Mouse (Mus musculus): ENCODE results near the gene Prmt3. TPM values are rescaled to one million over a fixed set of nuclear protein-coding genes. Genes with fewer than 3 reads are reported as not detected.

The Prmt3 gene
- total RNA-seq, 2 experiments from 2014 or later = 47.5 to 49.2 TPM

GRCm38 (mm10) chr7:49847939-49848338, 69.8 kb downstream of the Prmt3 start:
- intact Hi-C loops (cut with DNase I) = no loop called here
- no peak for DNase-seq

- intact Hi-C loops (cut with DNase I) = no loop called here
- no peak for DNase-seq
Observed at GRCm38 (mm10) chr7:49853342-49854181, 75.4 kb downstream of the Prmt3 start.

GRCm38 (mm10) chr7:49857347-49857746, 79.2 kb downstream of the Prmt3 start:
- intact Hi-C loops (cut with DNase I) = no loop called here
- no peak for DNase-seq

GRCm38 (mm10) chr7:49858257-49858656, 80.1 kb downstream of the Prmt3 start:
- intact Hi-C loops (cut with DNase I) = no loop called here
- DNase-seq = no peak

GRCm38 (mm10) chr7:49859820-49860219, 81.7 kb downstream of the Prmt3 start:
- no peak for DNase-seq
- intact Hi-C loops (cut with DNase I) = no loop called here

- intact Hi-C loops (cut with DNase I) = no loop called here
- DNase-seq = no peak
Observed at GRCm38 (mm10) chr7:49861196-49861595, 83.0 kb downstream of the Prmt3 start.

GRCm38 (mm10) chr7:49863753-49864152, 85.6 kb downstream of the Prmt3 start:
- no peak for DNase-seq
- intact Hi-C loops (cut with DNase I) = no loop called here

- intact Hi-C loops (cut with DNase I) = no loop called here
- DNase-seq = no peak
Observed at GRCm38 (mm10) chr7:49869656-49870055, 91.5 kb downstream of the Prmt3 start.

GRCm38 (mm10) chr7:49870276-49870675, 92.1 kb downstream of the Prmt3 start:
- intact Hi-C loops (cut with DNase I) = no loop called here
- no peak for DNase-seq

- intact Hi-C loops (cut with DNase I) = no loop called here
- DNase-seq = no peak
Observed at GRCm38 (mm10) chr7:49877307-49877706, 99.2 kb downstream of the Prmt3 start.

GRCm38 (mm10) chr7:49879051-49879450, 100.9 kb downstream of the Prmt3 start:
- intact Hi-C loops (cut with DNase I) = no loop called here
- peak; percentile 31 for DNase-seq

GRCm38 (mm10) chr7:49879998-49880707, 102.0 kb downstream of the Prmt3 start:
- intact Hi-C loops (cut with DNase I) = no loop called here
- DNase-seq = no peak

GRCm38 (mm10) chr7:49882288-49882687, 104.1 kb downstream of the Prmt3 start:
- peak; percentile 36 for DNase-seq
- intact Hi-C loops (cut with DNase I) = no loop called here

GRCm38 (mm10) chr7:49882694-49883389, 104.7 kb downstream of the Prmt3 start:
- intact Hi-C loops (cut with DNase I) = no loop called here
- DNase-seq = peak; percentile 8

- no peak for DNase-seq
- intact Hi-C loops (cut with DNase I) = no loop called here
Observed at GRCm38 (mm10) chr7:49887776-49888390, 109.7 kb downstream of the Prmt3 start.

GRCm38 (mm10) chr7:49894786-49895185, 116.6 kb downstream of the Prmt3 start:
- intact Hi-C loops (cut with DNase I) = no loop called here

GRCm38 (mm10) chr7:49895296-49895695, 117.2 kb downstream of the Prmt3 start:
- DNase-seq = no peak
- intact Hi-C loops (cut with DNase I) = no loop called here

More at GRCm38 (mm10) chr7:49894786-49895185, 116.6 kb downstream of the Prmt3 start:
- no peak for DNase-seq

GRCm38 (mm10) chr7:49902003-49902552, 123.9 kb downstream of the Prmt3 start:
- DNase-seq = no peak
- intact Hi-C loops (cut with DNase I) = no loop called here

- DNase-seq = peak; percentile 41
- intact Hi-C loops (cut with DNase I) = no loop called here
Observed at GRCm38 (mm10) chr7:49907191-49908171, 129.3 kb downstream of the Prmt3 start.
